Comparison of ENCODE assay signal across 8 mouse cellular contexts in genomic region chr13:56704596-56704995, GRCm38 (mm10). TPM values are rescaled to one million over a fixed set of nuclear protein-coding genes. Genes with fewer than 3 reads are reported as not detected.
DNase-seq lines count a peak whose midpoint lies in the region; ATAC-seq and TF ChIP-seq lines count a peak whose summit lies in the region.

No protein-coding gene starts in this region.

- TF ChIP-seq POLR2A in MEL (IDR thresholded peaks at IDR 0.05; ENCODE audit: control insufficient read depth in 1 of 2, insufficient read depth in 1 of 2, low read depth in 1 of 2, low read length in 2 of 2, poor library complexity in 1 of 2), result no peak

- peaks cover 25% of the 10 kb centered on the region for H3K79me2 ChIP-seq in MEL (ENCODE audit: control insufficient read depth, insufficient read depth, low read length, poor library complexity)

- H3K9me3 ChIP-seq in heart, embryonic 10.5 days, result no peaks in the 10 kb centered on the region
- no peaks in the 10 kb centered on the region for H3K9me3 ChIP-seq in MEL (replicated peaks; ENCODE audit: insufficient read depth, low read length)
- no peaks in the 10 kb centered on the region for H3K9me3 ChIP-seq in hindbrain, embryonic 11.5 days (ENCODE audit: control insufficient read depth, low read length)
- no peaks in the 10 kb centered on the region for H3K9me3 ChIP-seq in midbrain, embryonic 10.5 days (replicated peaks)

- peaks cover 44% of the 10 kb centered on the region for H3K4me1 ChIP-seq in heart, embryonic 10.5 days
- H3K4me1 ChIP-seq in MEL (ENCODE audit: control insufficient read depth in 1 of 2, insufficient read depth in 2 of 2, low read length in 2 of 2), result peaks cover 0 to 14% of the 10 kb centered on the region in 2 experiments; a peak in 1 of 4 replicates
- H3K4me1 ChIP-seq in hindbrain, embryonic 11.5 days (replicated peaks; ENCODE audit: control insufficient read depth, insufficient read depth, low read length), result no peaks in the 10 kb centered on the region; the same call in 1 of the 2 replicates
- H3K4me1 ChIP-seq in midbrain, embryonic 10.5 days, result peaks cover 40% of the 10 kb centered on the region

- no peak for TF ChIP-seq EP300 in MEL (IDR thresholded peaks at IDR 0.05; ENCODE audit: low read depth in 1 of 2, low read length in 2 of 2)

- WGBS in heart, embryonic 10.5 days, result 57% methylated on average over 2 of the region's 2 CpGs
- WGBS in hindbrain, embryonic 11.5 days, result 83% methylated on average over 2 of the region's 2 CpGs
- WGBS in midbrain, embryonic 10.5 days, result 86% methylated on average over 2 of the region's 2 CpGs

- no peak for TF ChIP-seq CTCF in MEL (IDR thresholded peaks at IDR 0.05 in 2 of 3, conservative IDR thresholded peaks at IDR 0.05 in 1 of 3; ENCODE audit: control insufficient read depth in 1 of 3, insufficient read depth in 1 of 3, low read depth in 2 of 3, low read length in 3 of 3, poor library complexity in 1 of 3, severe bottlenecking in 1 of 3)

- DNase-seq in heart, embryonic 10.5 days (ENCODE audit: low spot score), result no peak
- no peak for DNase-seq in heart, adult 8-10 months (ENCODE audit: low spot score)
- DNase-seq in MEL (ENCODE audit: low read depth, low spot score), result peak; percentile 9
- no peak for DNase-seq in hindbrain, embryonic 11.5 days (ENCODE audit: low spot score)
- DNase-seq in midbrain, embryonic 10.5 days (ENCODE audit: low spot score), result no peak
- no peak for DNase-seq in spleen, adult 12 weeks (ENCODE audit: low spot score)
- DNase-seq in cerebellum, adult 18-20 months, result no peak
- no peak for DNase-seq in thymus, postnatal 25 days

- H3K4me3 ChIP-seq in heart, embryonic 10.5 days, result peak overlapping the region; percentile 79
- no peak overlapping the region for H3K4me3 ChIP-seq in MEL (ENCODE audit: control insufficient read depth in 1 of 2, insufficient read depth in 1 of 2, low read depth in 2 of 2, low read length in 2 of 2)
- H3K4me3 ChIP-seq in hindbrain, embryonic 11.5 days (ENCODE audit: low read depth, low read length), result peak overlapping the region; percentile 54
- peak overlapping the region; percentile 85 for H3K4me3 ChIP-seq in midbrain, embryonic 10.5 days

- H3K9ac ChIP-seq in MEL (ENCODE audit: control insufficient read depth, low read depth, low read length, poor library complexity, severe bottlenecking), result no peak overlapping the region
- peak overlapping the region; percentile 97 for H3K9ac ChIP-seq in hindbrain, embryonic 11.5 days (ENCODE audit: low read depth, low read length)

- peak overlapping the region; percentile 72 for H3K4me2 ChIP-seq in hindbrain, embryonic 11.5 days (replicated peaks; ENCODE audit: low read depth, low read length)

- peak overlapping the region; percentile 99 for H3K27ac ChIP-seq in heart, embryonic 10.5 days
- H3K27ac ChIP-seq in MEL (ENCODE audit: control insufficient read depth, low read depth, low read length), result peak overlapping the region; percentile 93
- H3K27ac ChIP-seq in hindbrain, embryonic 11.5 days (ENCODE audit: low read depth, low read length), result no peak overlapping the region; the same call in 1 of the 2 replicates
- peak overlapping the region; percentile 97; the same call in 1 of the 2 replicates for H3K27ac ChIP-seq in midbrain, embryonic 10.5 days (replicated peaks)

- TF ChIP-seq RAD21 in MEL (IDR thresholded peaks at IDR 0.05; ENCODE audit: low read depth, low read length), result no peak

- ATAC-seq in hindbrain, embryonic 11.5 days (ENCODE audit: low FRiP score), result no peak

- no peaks in the 10 kb centered on the region for H3K27me3 ChIP-seq in heart, embryonic 10.5 days (ENCODE audit: insufficient read depth, poor library complexity, severe bottlenecking)
- no peaks in the 10 kb centered on the region for H3K27me3 ChIP-seq in MEL (ENCODE audit: control insufficient read depth in 1 of 2, insufficient read depth in 2 of 2, low read length in 2 of 2)
- no peaks in the 10 kb centered on the region for H3K27me3 ChIP-seq in hindbrain, embryonic 11.5 days (ENCODE audit: control insufficient read depth, insufficient read depth, low read length)
- H3K27me3 ChIP-seq in midbrain, embryonic 10.5 days (ENCODE audit: low read depth, poor library complexity, severe bottlenecking), result no peaks in the 10 kb centered on the region

- peaks cover 25% of the 10 kb centered on the region for H3K36me3 ChIP-seq in heart, embryonic 10.5 days
- H3K36me3 ChIP-seq in MEL (ENCODE audit: control insufficient read depth in 1 of 2, insufficient read depth in 2 of 2, low read length in 2 of 2), result peaks cover 0 to 10% of the 10 kb centered on the region in 2 experiments; a peak in 3 of 4 replicates
- no peaks in the 10 kb centered on the region for H3K36me3 ChIP-seq in hindbrain, embryonic 11.5 days (ENCODE audit: control insufficient read depth, insufficient read depth, low read length)
- H3K36me3 ChIP-seq in midbrain, embryonic 10.5 days, result peaks cover 41% of the 10 kb centered on the region

TF ChIP-seq in MEL, 35 proteins besides CTCF, POLR2A, EP300 and RAD21:
- TF ChIP-seq HCFC1 (IDR thresholded peaks at IDR 0.05; ENCODE audit: low read depth, low read length) (no peak), MYB (IDR thresholded peaks at IDR 0.05; ENCODE audit: low read depth, low read length) (no peak), TCF12 (IDR thresholded peaks at IDR 0.05; ENCODE audit: low read depth, low read length) (no peak), MEF2A (IDR thresholded peaks at IDR 0.05; ENCODE audit: extremely low read depth, insufficient replicate concordance, low read depth, low read length, poor library complexity, severe bottlenecking) (no peak), CHD2 (IDR thresholded peaks at IDR 0.05; ENCODE audit: low read length) (no peak), SIN3A (IDR thresholded peaks at IDR 0.05; ENCODE audit: low read length) (no peak), UBTF (IDR thresholded peaks at IDR 0.05; ENCODE audit: borderline replicate concordance, insufficient read depth, low read depth, low read length) (no peak), USF2 (IDR thresholded peaks at IDR 0.05; ENCODE audit: borderline replicate concordance in 1 of 2, insufficient read depth in 1 of 2, low read depth in 1 of 2, low read length in 2 of 2) (no peak), ELF1 (IDR thresholded peaks at IDR 0.05; ENCODE audit: low read depth, low read length) (no peak), CHD1 (IDR thresholded peaks at IDR 0.05; ENCODE audit: low read depth, low read length) (no peak), POLR2AphosphoS2 (IDR thresholded peaks at IDR 0.05; ENCODE audit: low read length) (no peak), GATA1 (IDR thresholded peaks at IDR 0.05; ENCODE audit: low read depth, low read length) (no peak), TBP (IDR thresholded peaks at IDR 0.05; ENCODE audit: low read depth, low read length) (no peak), MAFK (IDR thresholded peaks at IDR 0.05; ENCODE audit: borderline replicate concordance, low read depth, low read length) (no peak)
TF ChIP-seq in MEL: peak in this region for 0.

RNA-seq across cellular contexts. Expression of gene Smad5, which starts 1.8 kb away (rescaled TPM):
- 20.7 and 23.0 TPM in 2 replicates for polyA plus RNA-seq in heart, embryonic 10.5 days (2016; fragmentation: Nextera tagmentation; extraction: Ambion mirVana)
- 10 to 100 TPM; 28.0 to 32.0 (median 28.8) TPM for total RNA-seq in heart, adult 8-10 months (2022)
- total RNA-seq in MEL (2012; rRNA removed), result 7.8 and 8.0 TPM in 2 replicates
- 10 to 100 TPM in 1 of 2 experiments, not detected in 1; 11.3 TPM for polyA plus RNA-seq in MEL (2012; ENCODE audit: insufficient read depth in 1 of 2, insufficient read length in 2 of 2, low read depth in 1 of 2, low replicate concordance in 2 of 2, missing spikeins in 1 of 2)
- 47.8 and 50.9 TPM in 2 replicates for polyA plus RNA-seq in hindbrain, embryonic 11.5 days (2014; fragmentation: Nextera tagmentation; extraction: Ambion mirVana)
- polyA plus RNA-seq in midbrain, embryonic 10.5 days (2016; fragmentation: Nextera tagmentation; extraction: Ambion mirVana), result 30.6 and 35.9 TPM in 2 replicates

RNA-seq across cellular contexts. Expression of gene Gm45623, which starts 49.0 kb away (rescaled TPM):
- 0.49 and 0.67 TPM in 2 replicates for polyA plus RNA-seq in heart, embryonic 10.5 days (2016; fragmentation: Nextera tagmentation; extraction: Ambion mirVana)
- total RNA-seq in heart, adult 8-10 months (2022), result not detected
- total RNA-seq in MEL (2012; rRNA removed), result not detected in 2 replicates
- not detected for polyA plus RNA-seq in MEL (2012; ENCODE audit: insufficient read depth in 1 of 2, insufficient read length in 2 of 2, low read depth in 1 of 2, low replicate concordance in 2 of 2, missing spikeins in 1 of 2)
- not detected in 2 replicates for polyA plus RNA-seq in hindbrain, embryonic 11.5 days (2014; fragmentation: Nextera tagmentation; extraction: Ambion mirVana)
- not detected in 2 replicates for polyA plus RNA-seq in midbrain, embryonic 10.5 days (2016; fragmentation: Nextera tagmentation; extraction: Ambion mirVana)

Comparison
In these comparisons a context has a peak if more than half of its experiments do, and no peak if none do; other contexts are left out.
1. H3K4me3 ChIP-seq: peak in heart, embryonic 10.5 days (single experiment), hindbrain, embryonic 11.5 days (single experiment) and midbrain, embryonic 10.5 days (single experiment); none in MEL (0 of 2).